In the genomic region with DNA sequence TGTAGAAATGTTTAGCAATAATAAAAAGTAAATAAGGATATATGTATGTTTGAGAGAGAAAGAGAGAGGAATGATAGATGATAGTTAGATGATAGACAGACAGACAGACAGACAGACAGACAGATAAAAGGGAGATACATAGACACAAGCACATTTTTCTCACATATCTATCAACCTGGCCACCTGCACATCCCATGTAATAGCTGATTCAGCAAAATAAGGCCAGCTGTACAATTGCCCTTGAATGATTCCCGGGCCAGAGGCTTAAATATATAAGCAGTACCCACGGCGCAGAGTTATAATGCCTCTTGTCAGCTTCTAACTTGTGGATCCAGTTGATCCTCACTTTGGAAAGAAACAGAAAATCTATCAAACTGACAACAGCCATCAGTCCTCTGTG, we compare ENCODE assay signal across 17 mouse cellular contexts.
"Had no signal": no experiment of that assay in that cellular context is flagged by ENCODE, and none has a peak within 500 bp of the region (broad histone marks: within the 10 kb centered on the region; RNA-seq: fewer than 3 reads in every experiment).

No protein-coding gene starts in this region.

- H3K9ac ChIP-seq: neural tube, embryonic 12.5 days; neural tube, embryonic 13.5 days; neural tube, embryonic 15.5 days; stomach, embryonic 15.5 days had no signal

- H3K9me3 ChIP-seq: neural tube, embryonic 12.5 days; neural tube, embryonic 13.5 days; neural tube, embryonic 15.5 days; stomach, embryonic 15.5 days had no signal

- H3K4me2 ChIP-seq: neural tube, embryonic 12.5 days; neural tube, embryonic 13.5 days; neural tube, embryonic 15.5 days; stomach, embryonic 15.5 days had no signal

- H3K4me1 ChIP-seq: neural tube, embryonic 12.5 days; neural tube, embryonic 13.5 days; neural tube, embryonic 15.5 days; stomach, embryonic 15.5 days had no signal

- H3K36me3 ChIP-seq: neural tube, embryonic 12.5 days; neural tube, embryonic 13.5 days; neural tube, embryonic 15.5 days; stomach, embryonic 15.5 days had no signal

- H3K27me3 ChIP-seq: neural tube, embryonic 12.5 days; neural tube, embryonic 13.5 days; neural tube, embryonic 15.5 days; stomach, embryonic 15.5 days had no signal

- H3K4me3 ChIP-seq: neural tube, embryonic 12.5 days; neural tube, embryonic 13.5 days; neural tube, embryonic 15.5 days; stomach, embryonic 15.5 days had no signal

- DNase-seq: retina, postnatal 1 day; right cerebral cortex, adult 18-20 months; right cerebral cortex, postnatal 14 days; right cerebral cortex, postnatal 25 days; right cerebral cortex, postnatal 4 days; spleen, adult 18-20 months; thymus, adult 18-20 months; thymus, adult 2 months; thymus, postnatal 14 days; thymus, postnatal 25 days; thymus, postnatal 36 days; thymus, postnatal 4 days had no signal

- H3K27ac ChIP-seq: neural tube, embryonic 12.5 days; neural tube, embryonic 13.5 days; neural tube, embryonic 15.5 days; stomach, embryonic 15.5 days; stomach, postnatal 0 days had no signal
